Mouse (Mus musculus) kidney, embryonic 14.5 days (tissue): Measurements from ENCODE around the gene Kcnma1. TPM values are rescaled to one million over a fixed set of nuclear protein-coding genes. Genes with fewer than 3 reads are reported as not detected.
A peak's percentile ranks its signal among the peaks of the same experiment; 100 is the strongest.

ENCODE experiments used
- ATAC-seq: fragments of 200-750 bp; cut with Nextera tagmentation; 2 replicates; pipeline ENCODE4 v1.8.0; 2017; ENCODE audit warnings: moderate number of reproducible peaks, mild to moderate bottlenecking, moderate TSS enrichment, moderate library complexity; ENCODE audit not compliant: low FRiP score, low TSS enrichment
- H3K27ac ChIP-seq: fragments of 300-500 bp; sonication (generic); 2 replicates; pipeline ENCODE4 v1.5.1; 2014; ENCODE audit warnings: low read depth, mild to moderate bottlenecking, low read length, moderate library complexity, mixed read lengths
- H3K27me3 ChIP-seq: fragments of 300-500 bp; sonication (generic); 2 replicates; pipeline ENCODE4 v1.6.1; 2014; ENCODE audit warnings: mild to moderate bottlenecking, low read length; ENCODE audit not compliant: control insufficient read depth, insufficient read depth
- H3K36me3 ChIP-seq: fragments of 300-500 bp; sonication (generic); 2 replicates; pipeline ENCODE4 v1.6.1; 2014; ENCODE audit warnings: low read length, mixed read lengths; ENCODE audit not compliant: control insufficient read depth, insufficient read depth
- H3K4me1 ChIP-seq: fragments of 300-500 bp; sonication (generic); 2 replicates; pipeline ENCODE4 v1.6.1; 2014; ENCODE audit warnings: low read length, mixed read lengths; ENCODE audit not compliant: control insufficient read depth, insufficient read depth
- H3K4me2 ChIP-seq: fragments of 300-500 bp; sonication (generic); replicated peaks from 2 replicates; pipeline ENCODE4 v1.6.1; 2014; ENCODE audit warnings: low read depth, mild to moderate bottlenecking, low read length
- H3K4me3 ChIP-seq: fragments of 300-500 bp; sonication (generic); 2 replicates; pipeline ENCODE4 v1.5.1; 2014; ENCODE audit warnings: mild to moderate bottlenecking, low read length
- H3K9ac ChIP-seq: fragments of 300-500 bp; sonication (generic); 2 replicates; pipeline ENCODE4 v1.6.1; 2014; ENCODE audit warnings: low read depth, mild to moderate bottlenecking, low read length, moderate library complexity
- H3K9me3 ChIP-seq: fragments of 300-500 bp; sonication (generic); 2 replicates; pipeline ENCODE4 v1.6.1; 2016; ENCODE audit warnings: low read length; ENCODE audit not compliant: control insufficient read depth
- WGBS: fragments of 180-500 bp; shearing (Covaris S2); extraction: QIAGEN DNeasy Blood & Tissue Kit; methylation state at CpG from one replicate; pipeline ENCODE4 v1.1.7; 2014; 5-methylcytosine and 5-hydroxymethylcytosine counted together
- polyA plus RNA-seq: library from polyadenylated mRNA; unstranded; fragments of >200 nt; fragmentation: Nextera tagmentation; extraction: Ambion mirVana; gene quantifications from 2 replicates; pipeline ENCODE4 v1.2.1, GENCODE M21; 2014

The Kcnma1 gene
- polyA plus RNA-seq, 1 experiment from 2014 or later: 1.5 TPM

- Histone ChIP-seq H3K27ac (no peak overlapping the region), H3K9me3 (no peaks in the 10 kb centered on the region), H3K27me3 (no peaks in the 10 kb centered on the region; the same call in 1 of the 2 replicates), H3K36me3 (no peaks in the 10 kb centered on the region), H3K9ac (no peak overlapping the region), H3K4me2 (no peak overlapping the region), H3K4me1 (no peaks in the 10 kb centered on the region), H3K4me3 (no peak overlapping the region)
- no peak for ATAC-seq
- WGBS: 83% methylated on average over 5 of the region's 5 CpGs
These were observed 114.8 kb downstream of the Kcnma1 start for GRCm38 (mm10) chr14:23899462-23899861.

DNA sequence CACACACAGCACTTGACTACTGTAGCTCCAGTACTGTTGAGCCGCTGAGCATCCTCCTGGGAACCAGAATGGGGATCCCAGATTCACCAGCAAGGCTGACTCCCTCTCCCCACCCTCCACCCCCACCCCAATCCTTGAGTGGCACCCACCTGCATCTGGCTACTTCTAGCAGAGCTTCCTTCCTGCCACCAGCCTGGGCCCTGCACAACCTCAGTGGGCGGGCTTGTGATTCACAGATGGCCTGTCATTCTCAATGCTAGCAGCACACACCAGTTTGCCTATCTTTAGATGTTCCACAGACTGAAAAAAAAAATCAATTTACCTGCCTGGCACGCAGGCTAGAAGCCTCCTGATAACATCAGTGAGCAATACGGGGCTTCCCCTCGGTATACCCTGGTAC is 116.5 kb downstream of the Kcnma1 start:
- WGBS: 85% methylated on average over 5 of the region's 5 CpGs
- H3K4me3 ChIP-seq: no peak overlapping the region
- H3K36me3 ChIP-seq: no peaks in the 10 kb centered on the region
- no peaks in the 10 kb centered on the region for H3K9me3 ChIP-seq
- H3K9ac ChIP-seq: no peak overlapping the region
- no peak overlapping the region for H3K27ac ChIP-seq
- no peaks in the 10 kb centered on the region for H3K4me1 ChIP-seq
- ATAC-seq: no peak
- H3K27me3 ChIP-seq: no peaks in the 10 kb centered on the region; the same call in 1 of the 2 replicates
- no peak overlapping the region for H3K4me2 ChIP-seq

GRCm38 (mm10) chr14:23896036-23896435 is 118.3 kb downstream of the Kcnma1 start:
- ATAC-seq: no peak
- no peak overlapping the region for H3K4me2 ChIP-seq
- no peaks in the 10 kb centered on the region for H3K4me1 ChIP-seq
- H3K4me3 ChIP-seq: no peak overlapping the region
- 98% methylated on average over 3 of the region's 3 CpGs for WGBS
- H3K27ac ChIP-seq: no peak overlapping the region
- H3K9ac ChIP-seq: no peak overlapping the region
- no peaks in the 10 kb centered on the region for H3K36me3 ChIP-seq
- H3K27me3 ChIP-seq: no peaks in the 10 kb centered on the region; the same call in 1 of the 2 replicates
- H3K9me3 ChIP-seq: no peaks in the 10 kb centered on the region

DNA sequence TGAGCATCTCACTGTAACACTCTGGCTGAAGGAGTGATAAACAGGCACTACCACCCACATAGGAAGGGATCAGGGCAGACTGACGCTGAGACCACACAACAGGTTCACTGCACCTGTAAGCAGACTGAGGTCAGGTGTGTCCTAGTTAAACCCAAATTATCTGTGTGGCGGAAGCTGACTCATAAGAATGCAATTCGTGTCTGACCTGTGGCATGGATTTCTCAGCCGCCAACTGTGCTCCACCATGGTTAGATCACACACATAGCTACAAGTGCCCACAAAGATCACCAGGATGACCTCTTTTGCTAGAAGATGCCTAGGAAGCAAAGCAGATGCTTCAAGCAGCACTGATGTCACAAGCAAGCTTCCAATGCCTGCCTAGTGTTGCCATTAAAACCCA is 128.2 kb downstream of the Kcnma1 start:
- WGBS: 73% methylated on average over 4 of the region's 4 CpGs
- Histone ChIP-seq H3K9ac (no peak overlapping the region), H3K4me3 (no peak overlapping the region), H3K27me3 (no peaks in the 10 kb centered on the region), H3K36me3 (no peaks in the 10 kb centered on the region), H3K27ac (no peak overlapping the region), H3K9me3 (no peaks in the 10 kb centered on the region), H3K4me2 (no peak overlapping the region), H3K4me1 (peaks cover 6% of the 10 kb centered on the region; the same call in 1 of the 2 replicates)
- no peak for ATAC-seq

- no peak overlapping the region for H3K4me3 ChIP-seq
- H3K9me3 ChIP-seq: no peaks in the 10 kb centered on the region
- no peak overlapping the region for H3K27ac ChIP-seq
- H3K27me3 ChIP-seq: no peaks in the 10 kb centered on the region
- no peak overlapping the region for H3K9ac ChIP-seq
- ATAC-seq: 0 out of 2 replicates have a peak, but pooled peaks have one; percentile 49
- WGBS: 36% methylated on average over 6 of the region's 6 CpGs
- peaks cover 6% of the 10 kb centered on the region; the same call in 1 of the 2 replicates for H3K4me1 ChIP-seq
- H3K36me3 ChIP-seq: no peaks in the 10 kb centered on the region
- no peak overlapping the region for H3K4me2 ChIP-seq
These were observed 128.8 kb downstream of the Kcnma1 start for GRCm38 (mm10) chr14:23885539-23885938.

DNA sequence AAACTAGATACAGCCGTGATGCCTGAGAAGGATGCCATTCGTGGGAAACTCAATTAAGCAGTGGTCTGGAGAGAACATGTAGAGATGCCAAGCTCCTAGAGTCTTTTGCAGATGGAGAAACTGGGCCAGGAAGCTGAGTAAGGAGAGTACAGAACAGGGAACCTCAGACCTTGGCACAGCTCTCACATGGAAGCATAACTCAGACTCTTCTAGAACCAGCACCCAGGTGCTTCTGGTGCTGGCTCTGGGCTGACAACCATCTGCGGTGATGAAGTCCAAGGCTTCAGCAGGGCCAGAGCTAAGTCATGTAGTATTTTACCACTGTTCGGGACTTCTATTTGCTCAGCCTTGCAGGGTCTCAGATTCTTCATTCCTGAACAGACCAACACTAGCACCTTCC is 129.2 kb downstream of the Kcnma1 start:
- Histone ChIP-seq H3K36me3 (no peaks in the 10 kb centered on the region), H3K27ac (no peak overlapping the region), H3K9ac (no peak overlapping the region), H3K4me2 (no peak overlapping the region), H3K9me3 (no peaks in the 10 kb centered on the region), H3K4me1 (peaks cover 6% of the 10 kb centered on the region; the same call in 1 of the 2 replicates), H3K27me3 (no peaks in the 10 kb centered on the region), H3K4me3 (no peak overlapping the region)
- ATAC-seq: no peak
- WGBS: 83% methylated on average over 4 of the region's 4 CpGs

- 84% methylated on average over 1 of the region's 1 CpGs for WGBS
- Histone ChIP-seq H3K9ac (no peak overlapping the region), H3K9me3 (no peaks in the 10 kb centered on the region), H3K4me2 (no peak overlapping the region), H3K27ac (no peak overlapping the region), H3K36me3 (no peaks in the 10 kb centered on the region), H3K4me1 (peaks cover 6% of the 10 kb centered on the region; the same call in 1 of the 2 replicates), H3K4me3 (no peak overlapping the region), H3K27me3 (no peaks in the 10 kb centered on the region)
- no peak for ATAC-seq
These were observed 132.3 kb downstream of the Kcnma1 start for GRCm38 (mm10) chr14:23882001-23882400.

DNA sequence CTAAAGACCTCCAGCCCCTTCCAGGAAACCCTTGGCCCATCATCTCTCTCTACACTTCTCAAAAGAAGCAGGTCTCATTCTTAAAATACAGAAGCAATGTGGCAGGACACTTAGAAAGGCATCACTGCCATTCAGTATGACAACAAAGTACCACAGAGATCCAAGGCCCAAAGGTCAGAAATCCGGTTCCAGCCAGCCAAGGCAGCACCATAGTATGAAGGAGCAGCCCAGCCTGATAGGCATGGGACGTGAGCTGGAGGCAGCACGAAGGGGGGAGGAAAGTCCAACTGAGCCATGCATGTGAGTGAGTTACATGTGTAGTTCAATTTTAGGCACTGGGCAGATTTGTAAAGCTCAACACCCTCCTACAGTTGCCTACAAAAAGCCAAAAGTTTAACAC is 135.0 kb downstream of the Kcnma1 start:
- no peak for ATAC-seq
- no peak overlapping the region for H3K4me2 ChIP-seq
- no peak overlapping the region for H3K4me3 ChIP-seq
- H3K4me1 ChIP-seq: peaks cover 3% of the 10 kb centered on the region; the same call in 1 of the 2 replicates
- no peaks in the 10 kb centered on the region for H3K27me3 ChIP-seq
- no peak overlapping the region for H3K9ac ChIP-seq
- H3K27ac ChIP-seq: no peak overlapping the region
- WGBS: 92% methylated on average over 3 of the region's 3 CpGs
- no peaks in the 10 kb centered on the region for H3K9me3 ChIP-seq
- no peaks in the 10 kb centered on the region for H3K36me3 ChIP-seq

DNA sequence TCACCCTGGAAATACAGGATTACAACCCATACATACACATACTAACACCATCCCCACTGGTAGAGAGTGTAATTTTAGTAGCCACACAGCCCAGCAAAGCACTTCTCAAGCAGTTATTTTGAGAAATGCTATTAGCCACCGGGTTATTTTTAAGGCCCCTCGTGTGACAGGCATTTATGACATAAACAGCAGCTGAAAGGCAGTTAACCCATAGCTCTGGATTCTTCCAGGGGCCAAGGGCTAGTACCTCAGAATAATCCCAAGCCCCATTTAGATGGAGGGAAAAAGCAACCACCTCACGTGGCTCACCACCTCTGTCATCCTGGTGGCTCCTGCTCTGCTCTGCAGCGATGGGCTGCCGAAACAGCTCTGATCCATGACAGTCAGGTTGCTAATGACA is 136.7 kb downstream of the Kcnma1 start:
- no peak overlapping the region for H3K27ac ChIP-seq
- H3K9ac ChIP-seq: no peak overlapping the region
- no peak for ATAC-seq
- no peaks in the 10 kb centered on the region; the same call in 1 of the 2 replicates for H3K4me1 ChIP-seq
- H3K36me3 ChIP-seq: no peaks in the 10 kb centered on the region
- H3K4me2 ChIP-seq: no peak overlapping the region
- no peak overlapping the region for H3K4me3 ChIP-seq
- no peaks in the 10 kb centered on the region for H3K27me3 ChIP-seq
- no peaks in the 10 kb centered on the region for H3K9me3 ChIP-seq
- 71% methylated on average over 5 of the region's 5 CpGs for WGBS
